Mouse (Mus musculus): ENCODE results near the gene Pcgf3.

DNA sequence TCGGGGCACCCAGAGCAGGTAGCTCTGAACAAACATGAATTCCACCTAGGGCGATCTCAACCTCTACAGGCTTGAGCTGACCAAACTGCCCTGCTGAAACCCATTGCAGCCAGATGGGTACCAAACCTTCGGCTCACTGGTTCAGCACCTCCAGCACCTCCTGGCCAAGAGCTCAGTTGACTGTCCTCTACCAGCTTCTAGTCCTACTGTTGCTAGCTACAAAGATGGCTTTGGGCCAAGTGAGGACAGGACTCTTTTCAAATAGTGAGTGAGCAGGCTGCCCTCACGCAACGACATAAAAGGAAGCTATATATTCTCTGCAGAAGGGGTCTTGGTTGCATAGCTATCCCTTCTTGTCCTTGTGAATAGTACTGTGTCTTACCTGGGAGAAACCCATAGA, 86.6 kb downstream of the Pcgf3 start:
- TF ChIP-seq CTCF (IDR thresholded peaks at IDR 0.05; ENCODE audit: borderline replicate concordance, extremely low read depth, insufficient read depth, insufficient read length): no peak
- no peak for TF ChIP-seq POLR2A (IDR thresholded peaks at IDR 0.05; ENCODE audit: borderline replicate concordance, extremely low read depth, insufficient read depth, insufficient read length, poor library complexity, severe bottlenecking)

All from brain, embryonic 14.5 days (tissue).